Mouse (Mus musculus): Measurements from ENCODE around the gene Gm47289.

DNA sequence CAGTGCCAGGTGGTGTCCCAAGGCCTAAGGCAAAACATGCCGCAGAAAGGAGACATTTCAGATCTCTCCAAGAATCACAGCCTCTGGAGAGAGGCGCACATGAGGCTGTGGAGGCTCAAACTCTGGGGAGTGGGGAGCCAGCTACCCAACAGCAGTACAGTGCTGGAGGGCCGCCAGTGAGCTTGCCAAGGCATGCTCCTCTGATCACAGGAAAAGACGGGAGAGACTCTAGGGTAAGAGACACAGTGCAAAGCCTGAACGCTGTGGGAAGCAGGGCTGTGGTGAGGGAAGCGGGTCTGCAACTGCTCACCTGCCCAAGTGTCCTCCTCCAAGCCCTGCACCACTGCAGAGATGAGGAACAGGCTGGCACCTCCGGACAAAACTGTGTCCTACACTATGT is 3.1 kb upstream of the Gm47289 start:
- TF ChIP-seq GATA1 (IDR thresholded peaks at IDR 0.05; ENCODE audit: borderline replicate concordance, low read length): no peak
- TF ChIP-seq CTCF (IDR thresholded peaks at IDR 0.05; ENCODE audit: low read depth, low read length): no peak
